Mouse (Mus musculus): Measurements from ENCODE around the gene Glod4. TPM values are rescaled to one million over a fixed set of nuclear protein-coding genes. Genes with fewer than 3 reads are reported as not detected.
A peak's percentile ranks its signal among the peaks of the same experiment; 100 is the strongest.

Gene Glod4
- total and polyA plus RNA-seq, 3 experiments: 121 to 190 (median 161) TPM

DNA sequence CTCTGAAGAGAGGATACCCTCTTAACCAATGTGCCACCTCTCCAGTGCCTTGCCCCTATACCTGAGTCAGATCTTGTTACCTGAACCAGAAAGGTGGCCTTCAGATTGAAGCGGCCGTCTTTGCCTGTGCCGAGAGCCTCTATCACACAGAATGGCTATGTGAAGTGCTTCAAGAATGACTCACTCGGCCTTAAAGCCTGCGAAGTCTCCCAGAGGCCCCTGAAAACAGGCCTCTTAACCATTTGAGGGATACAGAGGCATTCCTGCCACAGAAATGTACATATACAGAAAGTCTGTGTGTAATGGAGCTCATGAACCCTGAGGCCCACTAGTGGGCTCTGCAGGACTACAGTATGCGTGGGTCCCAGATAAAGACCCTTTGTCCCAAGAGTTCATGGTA, 40.3 kb upstream of the Glod4 start:
- Histone ChIP-seq H3K9ac (ENCODE audit: insufficient read depth, low read depth) (no peak overlapping the region), H3K27me3 (replicated peaks) (no peaks in the 10 kb centered on the region), H3K79me2 (replicated peaks; ENCODE audit: control insufficient read depth, extremely low read depth, insufficient read depth, poor library complexity, severe bottlenecking) (no peaks in the 10 kb centered on the region), H3K4me3 (replicated peaks in 1 of 3; ENCODE audit: low read depth in 2 of 3, low read length in 2 of 3, poor library complexity in 1 of 3) (no peak overlapping the region), H3K36me3 (replicated peaks in 1 of 2; ENCODE audit: control insufficient read depth in 1 of 2, insufficient read depth in 1 of 2, low read length in 1 of 2) (no peaks in the 10 kb centered on the region), H3K4me1 (ENCODE audit: control insufficient read depth in 1 of 2, insufficient read depth in 2 of 2) (peaks cover 0 to 19% of the 10 kb centered on the region in 2 experiments; a peak in 2 of 4 replicates), H3K27ac (ENCODE audit: insufficient read depth, low read depth) (no peak overlapping the region), H3K4me2 (ENCODE audit: insufficient read depth, low read depth, poor library complexity, severe bottlenecking) (no peak overlapping the region), H3K9me3 (replicated peaks; ENCODE audit: low read length) (peaks cover 3% of the 10 kb centered on the region)
- no peak for DNase-seq (ENCODE audit: extremely low read depth)
- dilution Hi-C loops (cut with MboI; ENCODE audit: extremely low pct_ligation_motif_present, extremely low pct_unique_long_range_greater_than_20kb, low sequenced_read_pairs): no loop called here
- TF ChIP-seq RAD21 (IDR thresholded peaks at IDR 0.05; ENCODE audit: low read depth, low read length) (peak; percentile 3), BHLHE40 (IDR thresholded peaks at IDR 0.05; ENCODE audit: low read depth, low read length) (no peak)
- in situ Hi-C loops (cut with MboI; ENCODE audit: low pct_ligation_motif_present, low pct_unique_long_range_greater_than_20kb, low sequenced_read_pairs): no loop called here

DNA sequence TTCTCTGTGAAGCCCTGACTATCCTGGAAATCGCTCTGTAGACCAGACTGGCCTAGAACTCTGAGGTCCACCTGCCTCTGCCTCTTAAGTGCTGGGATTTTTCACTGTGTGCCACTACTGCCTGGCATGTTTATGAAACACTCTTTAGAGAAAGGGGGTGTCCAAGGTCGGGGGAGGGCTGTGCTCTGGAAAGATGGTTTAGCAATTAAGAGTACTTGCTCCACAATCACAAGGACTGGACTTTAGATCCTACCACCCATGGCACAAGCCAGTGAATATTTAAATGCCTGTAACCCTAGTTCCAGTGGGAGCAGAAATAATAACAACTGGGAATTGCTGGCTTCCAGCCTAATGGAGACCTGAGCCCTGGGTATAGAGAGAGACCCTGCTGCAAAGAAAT, 36.4 kb upstream of the Glod4 start:
- DNase-seq (ENCODE audit: extremely low read depth): no peak
- TF ChIP-seq ZNF384 (IDR thresholded peaks at IDR 0.05; ENCODE audit: low read depth, low read length): no peak
- no peak for TF ChIP-seq BHLHE40 (IDR thresholded peaks at IDR 0.05; ENCODE audit: low read depth, low read length)
- TF ChIP-seq MXI1 (IDR thresholded peaks at IDR 0.05; ENCODE audit: low read depth, low read length): no peak
- no peak for TF ChIP-seq KAT2A (IDR thresholded peaks at IDR 0.05; ENCODE audit: insufficient replicate concordance, low read length)
- TF ChIP-seq USF2 (conservative IDR thresholded peaks at IDR 0.05; ENCODE audit: low read depth, low read length): no peak
- TF ChIP-seq JUN (IDR thresholded peaks at IDR 0.05; ENCODE audit: insufficient read depth, low read depth, low read length): no peak
- no peak for TF ChIP-seq E2F4 (IDR thresholded peaks at IDR 0.05; ENCODE audit: insufficient replicate concordance, low read depth, low read length)
- TF ChIP-seq CTCF (conservative IDR thresholded peaks at IDR 0.05 in 1 of 2, IDR thresholded peaks at IDR 0.05 in 1 of 2; ENCODE audit: low read depth in 2 of 2, low read length in 2 of 2): no peak
- no peak for TF ChIP-seq CHD2 (IDR thresholded peaks at IDR 0.05; ENCODE audit: low read length)
- TF ChIP-seq ZMIZ1 (IDR thresholded peaks at IDR 0.05; ENCODE audit: low read depth, low read length): no peak
- TF ChIP-seq EP300 (IDR thresholded peaks at IDR 0.05; ENCODE audit: low read length): no peak
- TF ChIP-seq SIN3A (IDR thresholded peaks at IDR 0.05; ENCODE audit: low read length): no peak
- TF ChIP-seq ETS1 (conservative IDR thresholded peaks at IDR 0.05; ENCODE audit: low read depth, low read length): no peak
- no peak for TF ChIP-seq RAD21 (IDR thresholded peaks at IDR 0.05; ENCODE audit: low read depth, low read length)
- TF ChIP-seq PAX5 (IDR thresholded peaks at IDR 0.05; ENCODE audit: low read length): no peak
- no peaks in the 10 kb centered on the region for H3K27me3 ChIP-seq (replicated peaks)
- dilution Hi-C loops (cut with MboI; ENCODE audit: extremely low pct_ligation_motif_present, extremely low pct_unique_long_range_greater_than_20kb, low sequenced_read_pairs) (no loop called here), in situ Hi-C loops (cut with MboI; ENCODE audit: low pct_ligation_motif_present, low pct_unique_long_range_greater_than_20kb, low sequenced_read_pairs) (no loop called here)
- H3K9ac ChIP-seq (ENCODE audit: insufficient read depth, low read depth): no peak overlapping the region
- H3K9me3 ChIP-seq (replicated peaks; ENCODE audit: low read length): peaks cover 3% of the 10 kb centered on the region
- H3K36me3 ChIP-seq (replicated peaks in 1 of 2; ENCODE audit: control insufficient read depth in 1 of 2, insufficient read depth in 1 of 2, low read length in 1 of 2): no peaks in the 10 kb centered on the region
- no peaks in the 10 kb centered on the region for H3K79me2 ChIP-seq (replicated peaks; ENCODE audit: control insufficient read depth, extremely low read depth, insufficient read depth, poor library complexity, severe bottlenecking)
- no peak overlapping the region for H3K4me3 ChIP-seq (replicated peaks in 1 of 3; ENCODE audit: low read depth in 2 of 3, low read length in 2 of 3, poor library complexity in 1 of 3)
- H3K4me2 ChIP-seq (ENCODE audit: insufficient read depth, low read depth, poor library complexity, severe bottlenecking): no peak overlapping the region
- H3K27ac ChIP-seq (ENCODE audit: insufficient read depth, low read depth): no peak overlapping the region
- no peaks in the 10 kb centered on the region for H3K4me1 ChIP-seq (ENCODE audit: control insufficient read depth in 1 of 2, insufficient read depth in 2 of 2)

Data from CH12.LX (cell line).